Mouse (Mus musculus) brain, embryonic 14.5 days (tissue): ENCODE measurements at regions not wholly inside any gene's neighbourhood (a gene's known extent, or its start where the extent isn't known, plus 50 kb on each side); places are given as distances from the start of the nearest gene placed in this dataset.
A peak's percentile ranks its signal among the peaks of the same experiment; 100 is the strongest.

ENCODE experiments used
- CTCF ChIP-seq: fragments of 200-500 bp; IDR thresholded peaks from 2 replicates; pipeline ENCODE4 v1.5.1; 2012; ENCODE audit warnings: inconsistent platforms, mild to moderate bottlenecking, moderate library complexity, borderline replicate concordance; ENCODE audit not compliant: insufficient read depth, insufficient read length; ENCODE audit errors: extremely low read depth
- POLR2A ChIP-seq: fragments of 200-500 bp; IDR thresholded peaks from 2 replicates; pipeline ENCODE4 v1.6.1; 2012; ENCODE audit warnings: mild to moderate bottlenecking, inconsistent platforms, borderline replicate concordance; ENCODE audit not compliant: poor library complexity, insufficient read depth, insufficient read length, severe bottlenecking; ENCODE audit errors: extremely low read depth

GRCm38 (mm10) chr19:56007433-56007832, 265.8 kb downstream of the Tcf7l2 start:
- peak; percentile 24; the same call in 1 of the 2 replicates for TF ChIP-seq CTCF
- TF ChIP-seq POLR2A: no peak
